Mouse (Mus musculus): Measurements from ENCODE around the gene St3gal3. TPM values are rescaled to one million over a fixed set of nuclear protein-coding genes. Genes with fewer than 3 reads are reported as not detected.

The St3gal3 gene
- total RNA-seq (2021) = 28.9 and 34.1 TPM in 2 replicates
- long read RNA-seq, experiment 1, transcript St3gal3-203 (12 exons, 2,225 nt) = minor isoform, 5 of 24 reads
- long read RNA-seq, experiment 1, transcript St3gal3-201 (12 exons, 2,549 nt) = major isoform, 9 of 24 reads
- long read RNA-seq, experiment 1, partial matches to known transcripts = 7 of 24 reads
- long read RNA-seq, experiment 1, other reads (novel, unspliced or antisense) = 3 of 24 reads
- long read RNA-seq, experiment 2, transcript St3gal3-201 (12 exons, 2,549 nt) = major isoform, 6 of 16 reads
- long read RNA-seq, experiment 2, partial matches to known transcripts = 1 of 16 reads
- long read RNA-seq, experiment 2, other reads (novel, unspliced or antisense) = 6 of 16 reads

GRCm38 (mm10) chr4:118134485-118135365 is at the start of gene St3gal3:
TSS of gene St3gal3 (minus strand) at chr4:118134914.
- DNase-seq = peak; percentile 99

GRCm38 (mm10) chr4:118180301-118181080 is 45.8 kb upstream of the St3gal3 start:
- no peak for DNase-seq

GRCm38 (mm10) chr4:118179467-118180300 is 45.0 kb upstream of the St3gal3 start, which contains the start of gene Kdm4a:
TSS of gene Kdm4a (minus strand) at chr4:118180043.
- DNase-seq = peak; percentile 96

- DNase-seq = peak; percentile 26
Measured at GRCm38 (mm10) chr4:118178952-118179466, 44.3 kb upstream of the St3gal3 start.

GRCm38 (mm10) chr4:118172461-118172860 is 37.7 kb upstream of the St3gal3 start:
- no peak for DNase-seq

- DNase-seq = peak; percentile 28
Measured at GRCm38 (mm10) chr4:118171006-118171405, 36.3 kb upstream of the St3gal3 start.

- DNase-seq = no peak
Measured at GRCm38 (mm10) chr4:118162123-118162522, 27.4 kb upstream of the St3gal3 start.

GRCm38 (mm10) chr4:118157666-118158065 is 23.0 kb upstream of the St3gal3 start:
- no peak for DNase-seq

- DNase-seq = no peak
Measured at GRCm38 (mm10) chr4:118156559-118156958, 21.8 kb upstream of the St3gal3 start.

GRCm38 (mm10) chr4:118154889-118155288 is 20.2 kb upstream of the St3gal3 start:
- DNase-seq = no peak

GRCm38 (mm10) chr4:118152020-118152785 is 17.5 kb upstream of the St3gal3 start:
- peak; percentile 30 for DNase-seq

- DNase-seq = no peak
Measured at GRCm38 (mm10) chr4:118150804-118151203, 16.1 kb upstream of the St3gal3 start.

GRCm38 (mm10) chr4:118149956-118150680 is 15.4 kb upstream of the St3gal3 start:
- no peak for DNase-seq

GRCm38 (mm10) chr4:118149055-118149576 is 14.4 kb upstream of the St3gal3 start:
- DNase-seq = no peak

GRCm38 (mm10) chr4:118148317-118148687 is 13.6 kb upstream of the St3gal3 start:
- DNase-seq = no peak

GRCm38 (mm10) chr4:118147547-118148316 is 13.0 kb upstream of the St3gal3 start:
- DNase-seq = no peak

GRCm38 (mm10) chr4:118147090-118147489 is 12.4 kb upstream of the St3gal3 start:
- DNase-seq = no peak

- no peak for DNase-seq
Measured at GRCm38 (mm10) chr4:118144324-118144723, 9.6 kb upstream of the St3gal3 start.

GRCm38 (mm10) chr4:118143679-118144078 is 9.0 kb upstream of the St3gal3 start:
- DNase-seq = peak; percentile 39
